Mouse (Mus musculus) lung, postnatal 0 days (tissue): ENCODE data around the gene Barhl2.

Experiments
- CTCF ChIP-seq: IDR thresholded peaks from 2 replicates; pipeline ENCODE4 v1.5.1; 2016; ENCODE audit warnings: antibody characterized with exemption, mild to moderate bottlenecking
- EP300 ChIP-seq: IDR thresholded peaks from 2 replicates; pipeline ENCODE4 v1.6.1; 2016; ENCODE audit warnings: antibody characterized with exemption, mild to moderate bottlenecking, control low read depth

- TF ChIP-seq CTCF (no peak), EP300 (no peak)
These were observed 44.9 kb upstream of the Barhl2 start for GRCm38 (mm10) chr5:106502684-106503545.
